Mouse (Mus musculus) lung, embryonic 16.5 days (tissue): ENCODE results near the gene Gm20931. TPM values are rescaled to one million over a fixed set of nuclear protein-coding genes. Genes with fewer than 3 reads are reported as not detected.
"Not testable (repeated sequence)": the region's sequence is repeated elsewhere in the genome, so short reads cannot be mapped to it uniquely, and the experiment has no call there.

ENCODE experiments used
- ATAC-seq: fragments of 200-750 bp; cut with Nextera tagmentation; 2 replicates; pipeline ENCODE4 v1.8.0; 2017; ENCODE audit warnings: low read depth, mild to moderate bottlenecking, moderate library complexity
- H3K27ac ChIP-seq: fragments of 300-500 bp; sonication (generic); 2 replicates; pipeline ENCODE4 v1.5.1; 2014; ENCODE audit warnings: mild to moderate bottlenecking, control low read depth, low read length
- H3K27me3 ChIP-seq: fragments of 300-500 bp; sonication (generic); 2 replicates; pipeline ENCODE4 v1.6.1; 2014; ENCODE audit warnings: low read depth, low read length, mixed read lengths; ENCODE audit not compliant: control insufficient read depth, insufficient read depth
- H3K36me3 ChIP-seq: fragments of 300-500 bp; sonication (generic); 2 replicates; pipeline ENCODE4 v1.6.1; 2014; ENCODE audit warnings: low read length; ENCODE audit not compliant: control insufficient read depth, insufficient read depth
- H3K4me1 ChIP-seq: fragments of 300-500 bp; sonication (generic); replicated peaks from 2 replicates; pipeline ENCODE4 v1.6.1; 2014; ENCODE audit warnings: low read length, mixed read lengths; ENCODE audit not compliant: control insufficient read depth, insufficient read depth
- H3K4me2 ChIP-seq: fragments of 300-500 bp; sonication (generic); 2 replicates; pipeline ENCODE4 v1.6.1; 2014; ENCODE audit warnings: low read depth, low read length, control low read depth
- H3K4me3 ChIP-seq: fragments of 300-500 bp; sonication (generic); 2 replicates; pipeline ENCODE4 v1.5.1; 2014; ENCODE audit warnings: mild to moderate bottlenecking, low read length, control low read depth
- H3K9ac ChIP-seq: fragments of 300-500 bp; sonication (generic); 2 replicates; pipeline ENCODE4 v1.6.1; 2014; ENCODE audit warnings: low read length, control low read depth
- H3K9me3 ChIP-seq: fragments of 300-500 bp; sonication (generic); 2 replicates; pipeline ENCODE4 v1.6.1; 2016; ENCODE audit warnings: low read length; ENCODE audit not compliant: control insufficient read depth
- WGBS: fragments of 180-500 bp; shearing (Covaris S2); extraction: QIAGEN DNeasy Blood & Tissue Kit; methylation state at CpG from one replicate; pipeline ENCODE4 v1.1.7; 2014; 5-methylcytosine and 5-hydroxymethylcytosine counted together
- polyA plus RNA-seq: library from polyadenylated mRNA; unstranded; fragments of >200 nt; fragmentation: Nextera tagmentation; extraction: Ambion mirVana; gene quantifications from 2 replicates; pipeline ENCODE4 v1.2.1, GENCODE M21; 2015

Gene Gm20931
- not detected in 2 replicates for polyA plus RNA-seq

GRCm38 (mm10) chrY:55213420-55213819 is at the start of gene Gm20931:
Gene Gm20931, plus strand, starts transcription at chrY:55213720.
- H3K36me3 ChIP-seq, H3K4me2 ChIP-seq, H3K27ac ChIP-seq, H3K9ac ChIP-seq, H3K27me3 ChIP-seq, ATAC-seq, H3K4me3 ChIP-seq, H3K4me1 ChIP-seq, H3K9me3 ChIP-seq: not testable (repeated sequence)
- WGBS = no CpG with 5 or more reads among the region's 6 CpGs
